Mouse (Mus musculus): Measurements from ENCODE around the gene Vasp. TPM values are rescaled to one million over a fixed set of nuclear protein-coding genes. Genes with fewer than 3 reads are reported as not detected.

Gene Vasp
- polyA plus RNA-seq, 1 experiment = 189 TPM

DNA sequence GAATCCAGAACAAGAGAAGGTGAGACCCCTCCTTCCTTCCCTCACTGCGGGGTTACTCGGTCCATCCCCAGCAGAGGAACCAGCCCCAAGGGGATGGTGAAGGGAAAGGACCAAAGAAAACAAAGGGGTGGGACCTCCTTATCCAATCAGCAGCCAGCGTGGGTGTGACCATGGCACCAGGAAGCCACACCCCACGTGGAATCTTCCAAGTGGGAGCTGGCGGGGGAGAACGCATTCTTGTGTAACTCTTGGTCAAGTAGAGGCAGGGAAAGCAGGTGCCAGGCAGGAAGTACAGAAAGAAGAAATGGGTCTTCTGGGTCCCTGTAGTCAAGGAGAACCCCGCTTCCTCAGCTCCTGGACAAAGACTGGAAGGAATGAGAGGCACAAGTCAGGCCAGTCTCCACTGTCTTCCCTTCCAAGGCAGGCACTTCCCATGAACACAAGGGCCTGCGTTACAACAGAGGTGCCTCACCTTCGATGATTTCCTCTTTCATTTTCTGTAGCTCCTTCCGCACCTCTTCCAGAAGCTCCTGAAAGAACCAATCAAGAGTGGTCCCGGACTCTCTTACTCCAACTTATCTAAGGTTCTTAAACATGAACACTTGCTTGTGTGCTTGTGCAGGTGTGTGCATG, 14.1 kb downstream of the Vasp start:
- H3K4me3 ChIP-seq = no peak overlapping the region
- TF ChIP-seq TCF3 (IDR thresholded peaks at IDR 0.05; ENCODE audit: insufficient read length, low read depth) (no peak), POLR2AphosphoS2 (IDR thresholded peaks at IDR 0.05; ENCODE audit: insufficient read length, low read depth) (peak; percentile 31), E2F4 (IDR thresholded peaks at IDR 0.05; ENCODE audit: insufficient read depth) (no peak)
- H3K4me2 ChIP-seq (ENCODE audit: low read depth) = no peak overlapping the region
- H3ac ChIP-seq (ENCODE audit: control insufficient read depth, insufficient read length) = no peak overlapping the region
- H3K27me3 ChIP-seq (ENCODE audit: control insufficient read depth, insufficient read depth, insufficient read length) = no peaks in the 10 kb centered on the region
- no peaks in the 10 kb centered on the region for H3K79me2 ChIP-seq (ENCODE audit: control insufficient read depth, insufficient read depth)
- peaks cover 30% of the 10 kb centered on the region for H3K36me3 ChIP-seq (ENCODE audit: control insufficient read depth, insufficient read depth)

DNA sequence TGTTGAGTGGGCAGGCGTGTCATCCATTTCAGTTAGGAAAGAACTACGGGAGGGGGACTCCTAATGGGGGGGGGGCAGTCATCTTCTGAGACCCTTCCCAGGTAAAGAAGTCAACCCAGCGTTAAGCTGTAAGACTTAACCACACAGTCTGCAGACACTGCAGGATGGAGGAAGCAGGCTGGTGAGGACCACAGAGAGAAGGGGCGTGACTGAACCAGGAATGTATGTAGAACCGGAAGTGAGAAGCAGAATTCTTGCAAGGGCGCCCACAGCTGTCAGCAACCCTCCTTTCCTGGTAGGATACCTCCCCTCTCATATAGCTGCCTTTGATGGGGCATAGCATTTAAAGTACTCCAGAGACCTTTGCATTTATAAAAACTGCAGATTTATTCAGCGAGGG, 15.1 kb downstream of the Vasp start:
- TF ChIP-seq MAX (IDR thresholded peaks at IDR 0.05; ENCODE audit: low read depth) = no peak
- no peak for TF ChIP-seq E2F4 (IDR thresholded peaks at IDR 0.05; ENCODE audit: insufficient read depth)
- TF ChIP-seq POLR2AphosphoS2 (IDR thresholded peaks at IDR 0.05; ENCODE audit: insufficient read length, low read depth) = no peak
- no peak for TF ChIP-seq REST (IDR thresholded peaks at IDR 0.05; ENCODE audit: insufficient read depth, insufficient read length)
- TF ChIP-seq MYOG (IDR thresholded peaks at IDR 0.05; ENCODE audit: control insufficient read depth in 1 of 3, insufficient read depth in 1 of 3, insufficient read length in 2 of 3, low read depth in 2 of 3) = no peak
- no peak for TF ChIP-seq TCF12 (IDR thresholded peaks at IDR 0.05; ENCODE audit: insufficient read depth, poor library complexity, severe bottlenecking)
- no peak for TF ChIP-seq MYOD1 (IDR thresholded peaks at IDR 0.05; ENCODE audit: control insufficient read depth in 1 of 3, insufficient read length in 2 of 3, low read depth in 2 of 3)
- no peak for TF ChIP-seq SRF (IDR thresholded peaks at IDR 0.05; ENCODE audit: control insufficient read depth, insufficient read length, low read depth)
- no peak for TF ChIP-seq USF1 (IDR thresholded peaks at IDR 0.05; ENCODE audit: low read depth)
- TF ChIP-seq POLR2A (IDR thresholded peaks at IDR 0.05; ENCODE audit: insufficient read length, low read depth) = no peak
- no peak for TF ChIP-seq TCF3 (IDR thresholded peaks at IDR 0.05; ENCODE audit: insufficient read length, low read depth)
- TF ChIP-seq CEBPB (IDR thresholded peaks at IDR 0.05; ENCODE audit: insufficient read depth, poor library complexity, severe bottlenecking) = no peak
- no peak overlapping the region for H3K4me3 ChIP-seq
- no peaks in the 10 kb centered on the region for H3K79me2 ChIP-seq (ENCODE audit: control insufficient read depth, insufficient read depth)
- no peak overlapping the region for H3ac ChIP-seq (ENCODE audit: control insufficient read depth, insufficient read length)
- H3K27me3 ChIP-seq (ENCODE audit: control insufficient read depth, insufficient read depth, insufficient read length) = no peaks in the 10 kb centered on the region
- H3K4me2 ChIP-seq (ENCODE audit: low read depth) = no peak overlapping the region
- H3K36me3 ChIP-seq (ENCODE audit: control insufficient read depth, insufficient read depth) = peaks cover 28% of the 10 kb centered on the region

DNA sequence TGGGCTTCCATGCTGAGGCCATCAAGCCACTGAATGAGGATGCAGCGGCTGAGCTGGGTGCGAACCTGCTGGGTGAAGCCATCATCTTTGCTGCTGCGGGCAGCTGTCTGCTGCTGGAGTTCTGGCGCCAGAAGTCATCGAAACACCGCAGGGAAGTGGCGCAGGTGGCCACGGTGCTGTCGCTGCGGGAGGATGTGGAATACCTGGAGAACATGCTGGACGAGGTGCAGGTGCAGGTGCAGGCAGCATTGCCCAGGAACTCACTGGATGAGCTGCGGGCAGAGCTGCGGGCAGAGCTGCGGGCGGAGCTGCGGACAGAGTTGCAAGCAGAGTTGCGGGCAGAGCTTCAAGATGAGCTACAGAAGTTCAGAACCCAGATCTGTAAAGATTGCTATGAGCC, 16.2 kb downstream of the Vasp start:
- Histone ChIP-seq H3K4me2 (ENCODE audit: low read depth) (no peak overlapping the region), H3K36me3 (ENCODE audit: control insufficient read depth, insufficient read depth) (peaks cover 26% of the 10 kb centered on the region)
- TF ChIP-seq CEBPB (IDR thresholded peaks at IDR 0.05; ENCODE audit: insufficient read depth, poor library complexity, severe bottlenecking) (no peak), POLR2AphosphoS2 (IDR thresholded peaks at IDR 0.05; ENCODE audit: insufficient read length, low read depth) (peak; percentile 79), SRF (IDR thresholded peaks at IDR 0.05; ENCODE audit: control insufficient read depth, insufficient read length, low read depth) (no peak), MAX (IDR thresholded peaks at IDR 0.05; ENCODE audit: low read depth) (no peak), USF1 (IDR thresholded peaks at IDR 0.05; ENCODE audit: low read depth) (no peak), E2F4 (IDR thresholded peaks at IDR 0.05; ENCODE audit: insufficient read depth) (no peak), TCF12 (IDR thresholded peaks at IDR 0.05; ENCODE audit: insufficient read depth, poor library complexity, severe bottlenecking) (no peak), MYOG (IDR thresholded peaks at IDR 0.05; ENCODE audit: control insufficient read depth in 1 of 3, insufficient read depth in 1 of 3, insufficient read length in 2 of 3, low read depth in 2 of 3) (peak in 1 of 3 experiments; percentile 3), REST (IDR thresholded peaks at IDR 0.05; ENCODE audit: insufficient read depth, insufficient read length) (no peak), MYOD1 (IDR thresholded peaks at IDR 0.05; ENCODE audit: control insufficient read depth in 1 of 3, insufficient read length in 2 of 3, low read depth in 2 of 3) (no peak), POLR2A (IDR thresholded peaks at IDR 0.05; ENCODE audit: insufficient read length, low read depth) (peak; percentile 39), TCF3 (IDR thresholded peaks at IDR 0.05; ENCODE audit: insufficient read length, low read depth) (no peak)

DNA sequence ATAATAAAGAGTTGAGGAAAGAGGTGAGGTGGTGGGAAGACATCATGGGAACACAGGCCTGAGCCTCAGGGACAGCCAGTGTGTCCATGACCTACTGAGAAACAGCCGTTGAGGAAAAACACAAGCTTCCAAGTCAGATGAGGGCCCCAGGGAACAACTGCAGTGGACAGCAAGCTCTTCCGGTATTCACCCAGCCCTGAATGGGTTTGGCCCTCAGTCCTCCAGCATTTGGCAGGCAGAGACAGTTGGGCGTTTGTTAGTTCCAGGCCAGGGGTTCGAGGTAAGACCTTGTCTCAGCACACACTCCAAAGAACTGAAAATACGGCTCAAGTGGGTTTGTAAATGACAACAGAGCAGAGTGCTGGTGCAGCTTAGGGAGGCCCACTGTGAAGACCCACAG, 18.2 kb downstream of the Vasp start:
- Histone ChIP-seq H3ac (ENCODE audit: control insufficient read depth, insufficient read length) (no peak overlapping the region), H3K36me3 (ENCODE audit: control insufficient read depth, insufficient read depth) (peaks cover 13% of the 10 kb centered on the region), H3K4me2 (ENCODE audit: low read depth) (no peak overlapping the region), H3K4me3 (no peak overlapping the region), H3K27me3 (ENCODE audit: control insufficient read depth, insufficient read depth, insufficient read length) (no peaks in the 10 kb centered on the region), H3K79me2 (ENCODE audit: control insufficient read depth, insufficient read depth) (no peaks in the 10 kb centered on the region)
- TF ChIP-seq MYOD1 (IDR thresholded peaks at IDR 0.05; ENCODE audit: control insufficient read depth in 1 of 3, insufficient read length in 2 of 3, low read depth in 2 of 3) = peak in 1 of 3 experiments; percentile 9
- TF ChIP-seq CEBPB (IDR thresholded peaks at IDR 0.05; ENCODE audit: insufficient read depth, poor library complexity, severe bottlenecking) = no peak
- TF ChIP-seq TCF12 (IDR thresholded peaks at IDR 0.05; ENCODE audit: insufficient read depth, poor library complexity, severe bottlenecking) = no peak
- TF ChIP-seq POLR2AphosphoS2 (IDR thresholded peaks at IDR 0.05; ENCODE audit: insufficient read length, low read depth) = peak; percentile 91
- no peak for TF ChIP-seq REST (IDR thresholded peaks at IDR 0.05; ENCODE audit: insufficient read depth, insufficient read length)
- TF ChIP-seq SRF (IDR thresholded peaks at IDR 0.05; ENCODE audit: control insufficient read depth, insufficient read length, low read depth) = no peak
- no peak for TF ChIP-seq USF1 (IDR thresholded peaks at IDR 0.05; ENCODE audit: low read depth)
- no peak for TF ChIP-seq MAX (IDR thresholded peaks at IDR 0.05; ENCODE audit: low read depth)
- peak in 1 of 3 experiments; percentile 66 for TF ChIP-seq MYOG (IDR thresholded peaks at IDR 0.05; ENCODE audit: control insufficient read depth in 1 of 3, insufficient read depth in 1 of 3, insufficient read length in 2 of 3, low read depth in 2 of 3)
- no peak for TF ChIP-seq E2F4 (IDR thresholded peaks at IDR 0.05; ENCODE audit: insufficient read depth)
- no peak for TF ChIP-seq TCF3 (IDR thresholded peaks at IDR 0.05; ENCODE audit: insufficient read length, low read depth)
- TF ChIP-seq POLR2A (IDR thresholded peaks at IDR 0.05; ENCODE audit: insufficient read length, low read depth) = no peak

More for the DNA sequence above, 16.2 kb downstream of the Vasp start:
- Histone ChIP-seq H3K4me3 (no peak overlapping the region), H3ac (ENCODE audit: control insufficient read depth, insufficient read length) (no peak overlapping the region), H3K79me2 (ENCODE audit: control insufficient read depth, insufficient read depth) (no peaks in the 10 kb centered on the region), H3K27me3 (ENCODE audit: control insufficient read depth, insufficient read depth, insufficient read length) (no peaks in the 10 kb centered on the region)

All from myocyte (in vitro differentiated cells).